Mouse (Mus musculus) erythroblast, embryonic 14.5 days (primary cell): Measurements from ENCODE around the gene Olfr648.

Source experiments
- GATA1 ChIP-seq: IDR thresholded peaks from 2 replicates; pipeline ENCODE4 v1.6.1; 2012; ENCODE audit warnings: low read length, inconsistent platforms, mixed read lengths
- TAL1 ChIP-seq: IDR thresholded peaks from 3 replicates; pipeline ENCODE4 v1.6.1; 2012; ENCODE audit warnings: low read length, inconsistent platforms, mixed read lengths

GRCm38 (mm10) chr7:104217881-104218280 is 34.7 kb upstream of the Olfr648 start:
- TF ChIP-seq GATA1: no peak
- no peak for TF ChIP-seq TAL1
